Mouse (Mus musculus) central nervous system, embryonic 11.5 days (tissue): ENCODE results near the gene Vmn1r82. TPM values are rescaled to one million over a fixed set of nuclear protein-coding genes. Genes with fewer than 3 reads are reported as not detected.

Experiments
- polyA plus RNA-seq: library from polyadenylated mRNA; depleted of rRNA; stranded (reverse); fragments of >200 nt; gene quantifications from 2 replicates; pipeline ENCODE4 v1.2.3, GENCODE M21; 2012; rRNA removed

The Vmn1r82 gene
- polyA plus RNA-seq: not detected in 2 replicates

GRCm38 (mm10) chr7:12300130-12300529 is at the start of gene Vmn1r82:
Gene Vmn1r82 (plus strand): TSS chr7:12300430.

GRCm38 (mm10) chr7:12268169-12268568 is 32.1 kb upstream of the Vmn1r82 start, which contains the start of gene Vmn1r81:
Gene Vmn1r81 (minus strand): TSS chr7:12268269.

GRCm38 (mm10) chr7:12329381-12329780 is 29.2 kb downstream of the Vmn1r82 start, which contains the start of gene Vmn1r83:
Gene Vmn1r83 (minus strand): TSS chr7:12329481.

Other genes with a start within 250 kb of the Vmn1r82 start
- gene Vmn1r78, start 150.2 kb upstream of the Vmn1r82 start, polyA plus RNA-seq: not detected in 2 replicates
- gene Vmn1r79, start 129.2 kb upstream of the Vmn1r82 start, polyA plus RNA-seq: not detected in 2 replicates
- gene Vmn1r80, start 111.1 kb upstream of the Vmn1r82 start, polyA plus RNA-seq: not detected in 2 replicates
- not detected in 2 replicates for gene Vmn1r81, start 32.2 kb upstream of the Vmn1r82 start, polyA plus RNA-seq
- not detected in 2 replicates for gene Vmn1r83, start 29.1 kb downstream of the Vmn1r82 start, polyA plus RNA-seq
- not detected in 2 replicates for gene Vmn1r84, start 68.8 kb downstream of the Vmn1r82 start, polyA plus RNA-seq
- gene Zfp551, start 122.3 kb downstream of the Vmn1r82 start, polyA plus RNA-seq: 2.4 and 3.1 TPM in 2 replicates
- 15.0 and 21.9 TPM in 2 replicates for gene Zfp606, start 177.9 kb downstream of the Vmn1r82 start, polyA plus RNA-seq
- not detected in 2 replicates for gene 2900092C05Rik, start 212.1 kb downstream of the Vmn1r82 start, polyA plus RNA-seq